Mouse (Mus musculus) lung, embryonic 14.5 days (tissue): ENCODE measurements around the gene Hecw2. TPM values are rescaled to one million over a fixed set of nuclear protein-coding genes. Genes with fewer than 3 reads are reported as not detected.
A peak's percentile ranks its signal among the peaks of the same experiment; 100 is the strongest.

Experiments
- ATAC-seq: fragments of 200-750 bp; cut with Nextera tagmentation; 2 replicates; pipeline ENCODE4 v1.8.0; 2017; ENCODE audit warnings: mild to moderate bottlenecking, moderate TSS enrichment, moderate library complexity; ENCODE audit not compliant: insufficient read depth
- DNase-seq: peaks from one replicate; pipeline ENCODE4 v3.0.0-alpha.2; 2015
- H3K27ac ChIP-seq: fragments of 300-500 bp; sonication (generic); 2 replicates; pipeline ENCODE4 v1.5.1; 2014; ENCODE audit warnings: low read depth, mild to moderate bottlenecking, moderate library complexity
- H3K27me3 ChIP-seq: fragments of 300-500 bp; sonication (generic); 2 replicates; pipeline ENCODE4 v1.6.1; 2014; ENCODE audit warnings: low read length, control low read depth; ENCODE audit not compliant: insufficient read depth
- H3K36me3 ChIP-seq: fragments of 300-500 bp; sonication (generic); 2 replicates; pipeline ENCODE4 v1.6.1; 2014; ENCODE audit warnings: control low read depth; ENCODE audit not compliant: insufficient read depth
- H3K4me1 ChIP-seq: fragments of 300-500 bp; sonication (generic); 2 replicates; pipeline ENCODE4 v1.6.1; 2014; ENCODE audit warnings: antibody characterized with exemption, control low read depth; ENCODE audit not compliant: insufficient read depth
- H3K4me2 ChIP-seq: fragments of 300-500 bp; sonication (generic); 2 replicates; pipeline ENCODE4 v1.6.1; 2014; ENCODE audit warnings: mild to moderate bottlenecking
- H3K4me3 ChIP-seq: fragments of 300-500 bp; sonication (generic); 2 replicates; pipeline ENCODE4 v1.5.1; 2014; ENCODE audit warnings: low read depth, low read length
- H3K9ac ChIP-seq: fragments of 300-500 bp; sonication (generic); 2 replicates; pipeline ENCODE4 v1.6.1; 2014
- H3K9me3 ChIP-seq: fragments of 300-500 bp; sonication (generic); 2 replicates; pipeline ENCODE4 v1.6.1; 2016; ENCODE audit warnings: low read depth, low read length, control low read depth
- CTCF ChIP-seq: IDR thresholded peaks from 2 replicates; pipeline ENCODE4 v1.5.1; 2016; ENCODE audit warnings: antibody characterized with exemption, low read depth
- WGBS: fragments of 180-500 bp; shearing (Covaris S2); extraction: QIAGEN DNeasy Blood & Tissue Kit; methylation state at CpG from one replicate; pipeline ENCODE4 v1.1.7; 2014; 5-methylcytosine and 5-hydroxymethylcytosine counted together
- polyA plus RNA-seq: library from polyadenylated mRNA; unstranded; fragments of >200 nt; fragmentation: Nextera tagmentation; extraction: Ambion mirVana; gene quantifications from 2 replicates; pipeline ENCODE4 v1.2.1, GENCODE M21; 2014

Hecw2 gene
- polyA plus RNA-seq, 1 experiment from 2014 or later: 5.8 TPM

DNA sequence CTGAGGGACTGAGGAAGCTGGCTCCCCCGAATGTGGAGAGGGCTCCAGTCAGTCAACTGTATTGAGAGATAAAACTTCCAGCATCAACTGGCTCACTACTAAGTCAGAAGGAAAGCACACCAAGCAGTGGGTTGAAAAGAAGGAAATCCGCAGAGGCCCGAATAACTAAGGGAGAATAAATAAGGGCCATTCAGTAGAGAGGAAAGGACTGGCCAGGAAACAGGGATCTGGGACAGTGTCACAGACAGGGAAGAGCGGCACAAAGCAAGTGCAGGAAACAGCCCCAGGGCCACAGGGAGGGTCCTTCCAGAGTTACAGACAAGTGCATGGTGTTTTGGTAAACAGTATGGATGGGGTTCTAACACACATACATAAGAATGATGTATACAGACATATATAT lies 179.2 kb downstream of the Hecw2 start:
- no peaks in the 10 kb centered on the region for H3K27me3 ChIP-seq
- H3K27ac ChIP-seq: no peak overlapping the region
- no peaks in the 10 kb centered on the region for H3K36me3 ChIP-seq
- no peaks in the 10 kb centered on the region for H3K4me1 ChIP-seq
- WGBS: 57% methylated on average over 4 of the region's 4 CpGs
- no peak overlapping the region for H3K4me2 ChIP-seq
- H3K4me3 ChIP-seq: no peak overlapping the region
- no peak for TF ChIP-seq CTCF
- ATAC-seq (no peak), DNase-seq (peak; percentile 30)
- no peaks in the 10 kb centered on the region for H3K9me3 ChIP-seq
- H3K9ac ChIP-seq: no peak overlapping the region

DNA sequence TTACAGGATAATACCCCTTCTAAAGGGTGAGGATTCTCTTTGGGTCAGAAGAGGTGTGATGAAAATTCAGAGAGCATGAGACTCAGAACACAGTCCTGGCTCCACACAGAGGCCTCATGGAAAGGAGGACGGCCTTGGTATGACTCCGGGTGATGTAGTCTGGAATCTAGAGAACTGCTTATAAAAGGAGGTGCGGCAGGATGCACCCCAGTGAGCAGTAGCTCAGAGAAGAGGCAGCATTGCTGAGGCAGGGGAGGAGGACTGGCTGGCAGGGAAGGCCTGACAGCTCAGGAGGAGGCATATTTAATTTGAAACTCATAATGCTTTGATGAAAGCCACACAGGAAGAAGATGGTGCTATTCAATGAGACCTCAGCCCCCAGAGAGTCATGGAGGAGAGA lies 182.6 kb downstream of the Hecw2 start:
- no peak for ATAC-seq
- H3K9me3 ChIP-seq: no peaks in the 10 kb centered on the region
- WGBS: 47% methylated on average over 3 of the region's 3 CpGs
- DNase-seq: no peak
- no peak overlapping the region for H3K4me3 ChIP-seq
- H3K9ac ChIP-seq: no peak overlapping the region
- H3K27me3 ChIP-seq: no peaks in the 10 kb centered on the region
- H3K27ac ChIP-seq: no peak overlapping the region
- H3K4me2 ChIP-seq: no peak overlapping the region
- H3K4me1 ChIP-seq: no peaks in the 10 kb centered on the region
- H3K36me3 ChIP-seq: no peaks in the 10 kb centered on the region
- TF ChIP-seq CTCF: no peak

DNA sequence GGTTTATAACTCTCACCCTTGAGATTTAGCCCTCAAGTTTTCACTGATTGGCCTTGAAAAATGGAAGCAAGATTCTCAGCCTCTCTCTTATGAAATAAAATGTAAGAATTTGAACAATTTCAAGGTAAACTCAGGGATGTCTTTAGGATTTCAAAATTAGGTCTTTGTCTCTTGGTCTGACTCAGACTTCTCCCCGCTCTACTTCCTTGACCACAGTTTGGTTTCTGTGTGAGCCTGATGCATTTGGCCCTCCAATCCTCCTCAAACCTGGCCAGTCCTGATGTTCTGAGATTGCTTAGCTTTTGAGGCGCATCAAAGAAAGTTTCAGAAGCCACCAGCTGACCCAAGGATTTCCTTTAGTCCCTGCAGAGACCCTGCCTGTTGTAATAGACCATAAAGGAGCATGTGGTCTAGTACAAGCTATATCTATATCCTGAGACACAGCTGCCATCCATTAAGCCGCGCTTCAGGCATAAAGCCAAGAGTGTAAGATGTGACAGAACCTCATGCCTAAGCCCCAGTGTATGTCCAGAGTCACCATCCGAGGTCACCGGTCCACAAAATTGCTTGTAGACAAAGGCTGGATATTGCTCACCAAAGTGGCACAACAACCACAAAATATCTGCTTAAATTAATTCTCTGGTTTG lies 185.4 kb downstream of the Hecw2 start:
- H3K27ac ChIP-seq: no peak overlapping the region
- H3K27me3 ChIP-seq: no peaks in the 10 kb centered on the region
- H3K4me3 ChIP-seq: no peak overlapping the region
- ATAC-seq: peak; percentile 68; the same call in 1 of the 2 replicates
- no peaks in the 10 kb centered on the region for H3K36me3 ChIP-seq
- H3K4me2 ChIP-seq: no peak overlapping the region
- DNase-seq: peak; percentile 73
- no peak overlapping the region for H3K9ac ChIP-seq
- H3K4me1 ChIP-seq: no peaks in the 10 kb centered on the region
- no peak for TF ChIP-seq CTCF
- 65% methylated on average over 6 of the region's 6 CpGs for WGBS
- H3K9me3 ChIP-seq: no peaks in the 10 kb centered on the region

DNA sequence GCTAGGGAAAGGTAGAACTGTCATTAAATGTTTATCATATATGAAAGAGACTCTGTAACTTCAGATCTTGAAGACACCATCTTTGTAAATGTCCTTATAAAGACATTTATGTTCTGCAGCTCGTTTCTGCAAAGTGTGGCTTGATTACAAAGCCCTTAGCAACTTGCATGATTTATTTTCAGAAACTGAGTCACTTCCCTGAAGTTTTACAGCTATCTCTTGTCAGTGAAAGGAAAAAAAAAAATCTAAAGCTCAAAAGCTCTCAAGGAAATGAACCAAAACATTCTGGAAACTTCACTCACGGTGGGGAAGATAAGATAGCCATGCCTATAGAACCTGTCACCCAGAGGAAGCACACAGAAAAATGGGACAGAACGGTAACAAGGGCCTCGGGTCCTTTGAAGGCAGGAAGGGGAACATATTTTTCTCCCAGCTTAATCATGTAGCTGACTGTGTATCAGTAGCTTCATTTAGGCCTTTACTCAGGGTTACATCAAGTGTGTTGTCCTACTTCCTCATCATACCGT lies 189.0 kb downstream of the Hecw2 start:
- DNase-seq: peak; percentile 36
- ATAC-seq: peak; percentile 28; the same call in 1 of the 2 replicates
- Histone ChIP-seq H3K4me1 (no peaks in the 10 kb centered on the region), H3K27me3 (no peaks in the 10 kb centered on the region), H3K4me2 (no peak overlapping the region), H3K27ac (no peak overlapping the region), H3K9me3 (no peaks in the 10 kb centered on the region), H3K9ac (no peak overlapping the region), H3K4me3 (no peak overlapping the region), H3K36me3 (no peaks in the 10 kb centered on the region)
- no peak for TF ChIP-seq CTCF
- WGBS: 20% methylated on average over 5 of the region's 5 CpGs

DNA sequence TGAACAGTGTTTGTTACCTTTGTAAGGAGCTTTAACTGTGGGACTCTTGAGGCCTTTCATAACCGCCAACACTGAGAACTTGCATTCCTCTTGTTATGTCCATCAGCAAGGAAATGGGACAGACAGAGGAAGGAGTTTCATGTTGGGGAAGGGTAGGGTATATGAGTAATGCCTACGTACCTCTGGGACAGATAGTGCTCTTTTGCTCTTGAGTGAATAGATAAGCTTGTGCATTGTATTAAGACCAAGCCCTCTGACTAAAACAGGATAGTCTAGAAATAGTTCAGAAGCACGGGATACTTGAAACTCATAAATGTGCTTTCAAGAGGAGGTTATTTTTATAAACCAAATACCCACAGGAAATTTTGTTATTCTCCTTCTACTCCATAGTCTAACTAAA lies 191.7 kb downstream of the Hecw2 start:
- ATAC-seq (no peak), DNase-seq (no peak)
- no peaks in the 10 kb centered on the region for H3K36me3 ChIP-seq
- H3K27ac ChIP-seq: 0 out of 2 replicates have a peak overlapping the region, but pooled peaks have one; percentile 6
- no peak overlapping the region for H3K4me3 ChIP-seq
- no peak overlapping the region for H3K9ac ChIP-seq
- H3K27me3 ChIP-seq: no peaks in the 10 kb centered on the region
- no peak for TF ChIP-seq CTCF
- H3K4me1 ChIP-seq: no peaks in the 10 kb centered on the region
- no peak overlapping the region for H3K4me2 ChIP-seq
- 61% methylated on average over 3 of the region's 3 CpGs for WGBS
- no peaks in the 10 kb centered on the region for H3K9me3 ChIP-seq

DNA sequence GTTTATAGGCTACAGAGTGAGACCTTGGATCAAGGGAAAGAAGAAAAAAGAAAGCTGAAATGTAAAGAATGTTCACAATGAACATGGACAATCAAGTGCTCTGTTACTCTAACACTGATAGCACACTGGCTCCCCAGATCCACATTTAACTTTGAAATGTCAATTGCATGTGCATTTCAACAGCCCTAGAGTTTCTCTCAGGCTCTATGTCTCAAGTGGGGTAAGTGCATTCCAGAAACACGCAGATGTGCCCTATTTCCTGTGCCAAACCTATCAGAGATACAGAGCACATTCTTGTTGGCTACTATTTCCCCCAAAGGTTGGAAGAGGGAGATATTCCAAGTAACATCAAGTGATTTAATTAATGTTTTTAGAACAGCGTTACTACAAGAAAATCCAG lies 192.9 kb downstream of the Hecw2 start:
- WGBS: 65% methylated on average over 2 of the region's 2 CpGs
- Histone ChIP-seq H3K9me3 (no peaks in the 10 kb centered on the region), H3K4me2 (no peak overlapping the region), H3K36me3 (no peaks in the 10 kb centered on the region), H3K9ac (no peak overlapping the region), H3K4me3 (no peak overlapping the region), H3K27me3 (no peaks in the 10 kb centered on the region), H3K27ac (no peak overlapping the region), H3K4me1 (no peaks in the 10 kb centered on the region)
- DNase-seq (no peak), ATAC-seq (no peak)
- TF ChIP-seq CTCF: no peak

DNA sequence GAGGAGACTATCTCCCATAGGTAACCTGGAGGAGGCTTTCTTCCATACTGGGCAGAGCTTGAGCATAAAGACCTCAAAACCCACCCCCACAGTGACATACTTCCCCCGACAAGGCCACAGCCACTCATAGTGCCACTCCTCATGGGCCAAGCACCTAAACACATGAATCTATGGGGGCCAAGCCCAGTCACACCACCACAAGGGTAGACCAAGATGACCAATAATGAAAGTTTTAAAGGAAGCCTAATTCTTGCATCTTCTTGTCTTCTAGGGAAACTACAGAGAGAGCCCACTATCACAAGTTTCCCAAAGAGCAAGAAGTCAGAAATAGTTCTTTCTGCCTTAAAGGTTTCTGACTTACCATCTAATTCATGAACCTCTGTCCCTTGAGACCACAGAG lies 197.7 kb downstream of the Hecw2 start:
- H3K36me3 ChIP-seq: no peaks in the 10 kb centered on the region
- TF ChIP-seq CTCF: no peak
- no peak overlapping the region for H3K27ac ChIP-seq
- no peak overlapping the region for H3K9ac ChIP-seq
- H3K4me3 ChIP-seq: no peak overlapping the region
- 85% methylated on average over 1 of the region's 1 CpGs for WGBS
- H3K9me3 ChIP-seq: no peaks in the 10 kb centered on the region
- no peaks in the 10 kb centered on the region for H3K27me3 ChIP-seq
- DNase-seq (no peak), ATAC-seq (no peak)
- H3K4me2 ChIP-seq: no peak overlapping the region
- H3K4me1 ChIP-seq: no peaks in the 10 kb centered on the region
